Mouse (Mus musculus): ENCODE results near the gene Kng1. TPM values are rescaled to one million over a fixed set of nuclear protein-coding genes. Genes with fewer than 3 reads are reported as not detected.
A peak's percentile ranks its signal among the peaks of the same experiment; 100 is the strongest.

Gene Kng1
- polyA plus RNA-seq, 1 experiment from 2014 or later: 0.29 TPM

GRCm38 (mm10) chr16:23127673-23128375 is 70.2 kb downstream of the Kng1 start, which contains the start of gene Rfc4:
Gene Rfc4, minus strand, starts transcription at chr16:23127737.
- WGBS: under 1% methylated on average over 51 of the region's 51 CpGs
- Histone ChIP-seq H3K4me3 (peak within 1 kb of the TSS; percentile 73), H3K27me3 (no peaks in the 10 kb centered on the region), H3K9ac (peak within 1 kb of the TSS; percentile 90), H3K9me3 (no peaks in the 10 kb centered on the region), H3K36me3 (peaks cover 15% of the 10 kb centered on the region), H3K4me2 (peak within 1 kb of the TSS; percentile 93), H3K4me1 (replicated peaks) (peaks cover 28% of the 10 kb centered on the region), H3K27ac (replicated peaks) (peak within 1 kb of the TSS; percentile 95)
- ATAC-seq (ENCODE audit: low read depth): peak; percentile 95

- Histone ChIP-seq H3K36me3 (no peaks in the 10 kb centered on the region), H3K4me2 (no peak overlapping the region), H3K9me3 (no peaks in the 10 kb centered on the region), H3K27ac (replicated peaks) (no peak overlapping the region), H3K27me3 (no peaks in the 10 kb centered on the region), H3K4me1 (replicated peaks) (peaks cover 28% of the 10 kb centered on the region), H3K4me3 (no peak overlapping the region), H3K9ac (no peak overlapping the region)
- 92% methylated on average over 3 of the region's 3 CpGs for WGBS
- ATAC-seq (ENCODE audit: low read depth): no peak
Measured at GRCm38 (mm10) chr16:23130303-23130702, 72.6 kb downstream of the Kng1 start.

Small RNAs within 50 kb of the gene (microRNA-seq; reads per million reads assigned to microRNA genes)
- not detected for gene Gm49346

Other genes with a start within 250 kb of the Kng1 start
- not detected in 2 replicates for gene Crygs, start 246.3 kb upstream of the Kng1 start, polyA plus RNA-seq (2015; fragmentation: Nextera tagmentation; extraction: Ambion mirVana)
- gene Tbccd1, start 200.2 kb upstream of the Kng1 start, polyA plus RNA-seq (2015; fragmentation: Nextera tagmentation; extraction: Ambion mirVana): 22.9 and 25.8 TPM in 2 replicates
- gene Dnajb11, start 200.0 kb upstream of the Kng1 start, polyA plus RNA-seq (2015; fragmentation: Nextera tagmentation; extraction: Ambion mirVana): 110 and 118 TPM in 2 replicates
- gene Ahsg, start 166.6 kb upstream of the Kng1 start, polyA plus RNA-seq (2015; fragmentation: Nextera tagmentation; extraction: Ambion mirVana): 0.50 and 0.61 TPM in 2 replicates
- gene Fetub, start 139.5 kb upstream of the Kng1 start, polyA plus RNA-seq (2015; fragmentation: Nextera tagmentation; extraction: Ambion mirVana): not detected in 2 replicates
- gene Hrg, start 106.8 kb upstream of the Kng1 start, polyA plus RNA-seq (2015; fragmentation: Nextera tagmentation; extraction: Ambion mirVana): 0.25 TPM in 1 of 2 replicates, not detected in the other
- gene Kng2, start 28.4 kb upstream of the Kng1 start, polyA plus RNA-seq (2015; fragmentation: Nextera tagmentation; extraction: Ambion mirVana): 0.50 and 0.95 TPM in 2 replicates
- 333 and 342 TPM in 2 replicates for gene Eif4a2, start 49.6 kb downstream of the Kng1 start, polyA plus RNA-seq (2015; fragmentation: Nextera tagmentation; extraction: Ambion mirVana)
- gene Rfc4, start 69.9 kb downstream of the Kng1 start, polyA plus RNA-seq (2015; fragmentation: Nextera tagmentation; extraction: Ambion mirVana): 47.1 and 49.7 TPM in 2 replicates
- gene Adipoq, start 88.7 kb downstream of the Kng1 start, polyA plus RNA-seq (2015; fragmentation: Nextera tagmentation; extraction: Ambion mirVana): not detected in 2 replicates
- 34.7 and 40.6 TPM in 2 replicates for gene St6gal1, start 166.9 kb downstream of the Kng1 start, polyA plus RNA-seq (2015; fragmentation: Nextera tagmentation; extraction: Ambion mirVana)